Mouse (Mus musculus): ENCODE data around the gene Trio. TPM values are rescaled to one million over a fixed set of nuclear protein-coding genes. Genes with fewer than 3 reads are reported as not detected.

The Trio gene
- polyA plus RNA-seq, 1 experiment = 23.8 TPM

DNA sequence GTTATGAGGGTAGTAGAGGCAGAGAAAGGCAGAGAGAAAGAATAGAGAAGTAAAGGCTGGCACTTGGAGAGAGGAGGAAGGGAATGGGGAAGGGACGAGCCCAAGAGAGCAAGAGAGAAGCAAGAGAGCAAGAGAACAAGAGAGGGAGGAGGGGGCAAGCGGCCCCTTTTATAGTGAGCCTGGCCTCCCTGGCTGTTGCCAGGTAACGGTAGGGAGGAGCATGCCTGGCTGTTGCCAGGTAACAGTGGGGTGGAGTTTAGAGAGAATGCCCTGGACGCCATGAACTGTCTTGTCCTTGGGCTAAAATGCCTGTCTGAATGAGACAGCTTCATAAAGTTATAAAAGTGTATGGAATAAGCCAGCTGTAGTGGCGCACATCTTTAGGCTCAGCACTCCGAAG is 34.8 kb upstream of the Trio start:
- Histone ChIP-seq H3K4me1 (ENCODE audit: control insufficient read depth, insufficient read depth, insufficient read length) (no peaks in the 10 kb centered on the region), H3K4me3 (ENCODE audit: extremely low read depth, insufficient read depth, insufficient read length) (no peak overlapping the region), H3K27ac (ENCODE audit: insufficient read depth, low read length) (no peak overlapping the region), H3K36me3 (ENCODE audit: control insufficient read depth, insufficient read depth, low read length) (no peaks in the 10 kb centered on the region), H3K27me3 (ENCODE audit: control insufficient read depth, insufficient read depth, low read length) (no peaks in the 10 kb centered on the region)
- 87% methylated on average over 6 of the region's 6 CpGs for WGBS
- TF ChIP-seq CTCF (IDR thresholded peaks at IDR 0.05; ENCODE audit: extremely low read depth, insufficient read depth, insufficient read length, insufficient replicate concordance) (no peak), POLR2A (IDR thresholded peaks at IDR 0.05; ENCODE audit: low read depth, low read length) (no peak)
- DNase-seq (ENCODE audit: low read depth in 1 of 2, low spot score in 2 of 2) = no peak

DNA sequence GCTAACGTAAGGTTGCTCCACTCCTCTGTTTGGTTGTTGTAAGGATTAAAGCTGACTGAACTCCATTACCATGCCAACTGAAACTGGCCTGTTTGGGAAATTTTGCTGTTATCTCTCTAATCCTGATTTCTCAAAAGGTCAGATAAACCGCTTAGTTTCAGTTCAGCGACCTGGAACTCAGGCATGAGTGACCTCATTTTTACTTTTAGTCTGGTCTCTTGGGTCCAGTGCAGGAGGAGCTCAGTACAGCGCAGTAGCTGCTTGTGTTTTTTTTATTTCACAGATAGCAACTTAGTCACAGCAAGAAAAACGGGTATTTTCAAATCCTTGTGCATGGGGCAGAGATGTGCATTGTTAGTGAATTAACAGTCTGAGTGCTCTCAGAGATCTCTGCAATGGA is 31.9 kb upstream of the Trio start:
- TF ChIP-seq POLR2A (IDR thresholded peaks at IDR 0.05; ENCODE audit: low read depth, low read length) = no peak
- TF ChIP-seq CTCF (IDR thresholded peaks at IDR 0.05; ENCODE audit: extremely low read depth, insufficient read depth, insufficient read length, insufficient replicate concordance) = no peak
- Histone ChIP-seq H3K27ac (ENCODE audit: insufficient read depth, low read length) (no peak overlapping the region), H3K4me1 (ENCODE audit: control insufficient read depth, insufficient read depth, insufficient read length) (no peaks in the 10 kb centered on the region), H3K36me3 (ENCODE audit: control insufficient read depth, insufficient read depth, low read length) (no peaks in the 10 kb centered on the region), H3K4me3 (ENCODE audit: extremely low read depth, insufficient read depth, insufficient read length) (no peak overlapping the region), H3K27me3 (ENCODE audit: control insufficient read depth, insufficient read depth, low read length) (no peaks in the 10 kb centered on the region)
- 63% methylated on average over 5 of the region's 5 CpGs for WGBS
- no peak for DNase-seq (ENCODE audit: low read depth in 1 of 2, low spot score in 2 of 2)

DNA sequence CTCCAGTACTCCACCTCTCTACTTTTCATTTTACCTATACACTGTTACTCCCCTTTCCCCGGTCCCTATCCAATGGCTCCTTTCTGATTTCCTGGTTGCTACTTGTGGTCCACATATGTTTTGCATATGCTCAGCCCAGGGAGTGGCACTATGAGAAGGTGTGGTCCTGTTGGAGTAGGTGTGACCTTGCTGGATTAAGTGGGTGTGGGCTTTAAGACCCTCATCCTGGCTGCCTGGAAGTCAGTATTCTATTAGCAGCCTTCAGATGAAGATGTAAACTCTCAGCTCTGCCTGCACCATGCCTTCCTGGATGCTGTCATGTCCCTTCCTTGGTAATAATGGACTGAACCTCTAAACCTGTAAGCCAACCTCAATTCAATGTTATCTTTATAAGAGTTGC is 29.1 kb upstream of the Trio start:
- Histone ChIP-seq H3K27ac (ENCODE audit: insufficient read depth, low read length) (no peak overlapping the region), H3K27me3 (ENCODE audit: control insufficient read depth, insufficient read depth, low read length) (no peaks in the 10 kb centered on the region), H3K36me3 (ENCODE audit: control insufficient read depth, insufficient read depth, low read length) (no peaks in the 10 kb centered on the region), H3K4me1 (ENCODE audit: control insufficient read depth, insufficient read depth, insufficient read length) (no peaks in the 10 kb centered on the region), H3K4me3 (ENCODE audit: extremely low read depth, insufficient read depth, insufficient read length) (no peak overlapping the region)
- TF ChIP-seq CTCF (IDR thresholded peaks at IDR 0.05; ENCODE audit: extremely low read depth, insufficient read depth, insufficient read length, insufficient replicate concordance) = no peak
- TF ChIP-seq POLR2A (IDR thresholded peaks at IDR 0.05; ENCODE audit: low read depth, low read length) = no peak
- 94% methylated on average over 1 of the region's 1 CpGs for WGBS
- no peak for DNase-seq (ENCODE audit: low read depth in 1 of 2, low spot score in 2 of 2)

DNA sequence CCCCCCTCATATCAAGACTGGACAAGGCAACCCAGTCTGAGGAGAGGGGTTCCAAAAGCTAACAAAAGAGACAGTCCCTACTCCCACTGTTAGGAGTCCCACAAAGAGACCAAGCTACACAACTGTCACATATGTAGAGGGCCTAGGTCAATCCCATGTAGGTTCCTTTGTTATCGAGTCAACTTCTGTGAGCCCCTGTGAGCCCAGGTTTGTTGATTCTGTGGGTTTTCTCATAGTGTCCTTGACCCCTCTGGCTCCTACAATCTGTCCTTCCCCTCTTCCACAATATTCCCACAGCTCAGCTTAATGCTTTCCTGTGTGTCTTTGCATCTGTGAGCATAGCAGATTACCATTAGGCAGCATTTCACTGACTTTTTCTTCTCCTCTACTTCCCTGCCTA is 28.5 kb upstream of the Trio start:
- no peak for TF ChIP-seq CTCF (IDR thresholded peaks at IDR 0.05; ENCODE audit: extremely low read depth, insufficient read depth, insufficient read length, insufficient replicate concordance)
- TF ChIP-seq POLR2A (IDR thresholded peaks at IDR 0.05; ENCODE audit: low read depth, low read length) = no peak
- DNase-seq (ENCODE audit: low read depth in 1 of 2, low spot score in 2 of 2) = no peak
- no peak overlapping the region for H3K4me3 ChIP-seq (ENCODE audit: extremely low read depth, insufficient read depth, insufficient read length)
- H3K4me1 ChIP-seq (ENCODE audit: control insufficient read depth, insufficient read depth, insufficient read length) = no peaks in the 10 kb centered on the region
- no peaks in the 10 kb centered on the region for H3K27me3 ChIP-seq (ENCODE audit: control insufficient read depth, insufficient read depth, low read length)
- no peaks in the 10 kb centered on the region for H3K36me3 ChIP-seq (ENCODE audit: control insufficient read depth, insufficient read depth, low read length)
- 71% methylated on average over 1 of the region's 1 CpGs for whole genome bisulfite sequencing
- no peak overlapping the region for H3K27ac ChIP-seq (ENCODE audit: insufficient read depth, low read length)

DNA sequence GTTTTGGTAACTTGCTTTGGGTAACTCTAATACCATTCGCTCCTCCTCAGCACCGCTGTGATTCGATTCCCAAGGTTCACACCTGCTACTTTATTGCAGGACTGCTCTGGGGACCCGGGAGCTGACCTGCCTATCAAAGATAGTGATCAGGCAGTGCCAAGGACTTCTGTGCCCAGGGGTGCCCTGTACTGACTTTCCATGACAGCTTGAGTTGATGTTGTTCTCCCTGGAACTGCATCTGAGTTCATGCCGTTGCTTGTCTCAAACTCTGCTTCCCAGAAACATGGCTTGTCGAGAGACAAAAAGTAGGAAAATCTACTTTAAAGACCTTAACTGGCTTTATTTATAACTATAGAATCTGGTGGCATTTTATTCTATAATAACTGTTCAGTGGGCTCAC is 27.6 kb upstream of the Trio start:
- no peak for TF ChIP-seq POLR2A (IDR thresholded peaks at IDR 0.05; ENCODE audit: low read depth, low read length)
- no peak for TF ChIP-seq CTCF (IDR thresholded peaks at IDR 0.05; ENCODE audit: extremely low read depth, insufficient read depth, insufficient read length, insufficient replicate concordance)
- Histone ChIP-seq H3K27ac (ENCODE audit: insufficient read depth, low read length) (no peak overlapping the region), H3K27me3 (ENCODE audit: control insufficient read depth, insufficient read depth, low read length) (no peaks in the 10 kb centered on the region), H3K4me1 (ENCODE audit: control insufficient read depth, insufficient read depth, insufficient read length) (no peaks in the 10 kb centered on the region), H3K36me3 (ENCODE audit: control insufficient read depth, insufficient read depth, low read length) (no peaks in the 10 kb centered on the region), H3K4me3 (ENCODE audit: extremely low read depth, insufficient read depth, insufficient read length) (no peak overlapping the region)
- 78% methylated on average over 6 of the region's 6 CpGs for WGBS
- no peak for DNase-seq (ENCODE audit: low read depth in 1 of 2, low spot score in 2 of 2)

- TF ChIP-seq POLR2A (IDR thresholded peaks at IDR 0.05; ENCODE audit: low read depth, low read length) = no peak
- TF ChIP-seq CTCF (IDR thresholded peaks at IDR 0.05; ENCODE audit: extremely low read depth, insufficient read depth, insufficient read length, insufficient replicate concordance) = no peak
- no peak for DNase-seq (ENCODE audit: low read depth in 1 of 2, low spot score in 2 of 2)
- Histone ChIP-seq H3K27ac (ENCODE audit: insufficient read depth, low read length) (no peak overlapping the region), H3K36me3 (ENCODE audit: control insufficient read depth, insufficient read depth, low read length) (no peaks in the 10 kb centered on the region), H3K27me3 (ENCODE audit: control insufficient read depth, insufficient read depth, low read length) (no peaks in the 10 kb centered on the region), H3K4me1 (ENCODE audit: control insufficient read depth, insufficient read depth, insufficient read length) (no peaks in the 10 kb centered on the region), H3K4me3 (ENCODE audit: extremely low read depth, insufficient read depth, insufficient read length) (no peak overlapping the region)
- 87% methylated on average over 4 of the region's 4 CpGs for WGBS
Observed at GRCm38 (mm10) chr15:28051811-28052210, 26.2 kb upstream of the Trio start.

DNA sequence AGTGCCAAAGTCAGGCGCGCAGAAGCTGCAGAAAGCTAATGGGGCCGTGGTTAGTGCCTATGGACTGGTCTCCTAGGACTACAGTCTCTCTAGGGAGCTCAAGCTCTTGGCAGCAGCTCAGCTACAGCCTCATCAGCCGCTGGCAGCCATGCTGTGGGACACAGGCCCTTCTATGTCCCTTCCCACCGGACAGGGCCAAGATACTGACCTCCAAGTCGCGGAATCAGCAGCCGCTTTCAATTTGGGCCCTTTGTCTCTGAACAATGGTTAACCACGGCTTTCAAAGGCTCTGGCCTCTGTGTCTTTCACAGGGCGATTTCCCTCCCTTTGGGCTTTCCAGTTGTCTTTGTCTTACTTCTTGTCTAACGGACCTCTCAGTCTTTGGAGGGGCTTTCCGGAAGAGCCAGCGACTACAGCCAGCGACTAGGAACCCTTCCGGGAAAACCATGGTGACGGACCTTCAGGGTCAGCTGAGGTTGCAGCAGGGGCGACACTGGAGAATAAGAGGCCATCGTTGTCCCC is 25.5 kb upstream of the Trio start:
- 76% methylated on average over 18 of the region's 18 CpGs for WGBS
- TF ChIP-seq POLR2A (IDR thresholded peaks at IDR 0.05; ENCODE audit: low read depth, low read length) (no peak), CTCF (IDR thresholded peaks at IDR 0.05; ENCODE audit: extremely low read depth, insufficient read depth, insufficient read length, insufficient replicate concordance) (no peak)
- no peak for DNase-seq (ENCODE audit: low read depth in 1 of 2, low spot score in 2 of 2)
- Histone ChIP-seq H3K36me3 (ENCODE audit: control insufficient read depth, insufficient read depth, low read length) (no peaks in the 10 kb centered on the region), H3K4me3 (ENCODE audit: extremely low read depth, insufficient read depth, insufficient read length) (no peak overlapping the region), H3K27me3 (ENCODE audit: control insufficient read depth, insufficient read depth, low read length) (no peaks in the 10 kb centered on the region), H3K4me1 (ENCODE audit: control insufficient read depth, insufficient read depth, insufficient read length) (no peaks in the 10 kb centered on the region), H3K27ac (ENCODE audit: insufficient read depth, low read length) (peak overlapping the region; percentile 6; the same call in 1 of the 2 replicates)
